Mouse (Mus musculus) induced T-regulatory cell, adult 2 months (primary cell): ENCODE results near the gene Trnt1.

ENCODE experiments used
- DNase-seq: peaks from one replicate; pipeline ENCODE4 v3.0.0-alpha.2; 2012; ENCODE audit warnings: low read depth

Trnt1 gene

DNA sequence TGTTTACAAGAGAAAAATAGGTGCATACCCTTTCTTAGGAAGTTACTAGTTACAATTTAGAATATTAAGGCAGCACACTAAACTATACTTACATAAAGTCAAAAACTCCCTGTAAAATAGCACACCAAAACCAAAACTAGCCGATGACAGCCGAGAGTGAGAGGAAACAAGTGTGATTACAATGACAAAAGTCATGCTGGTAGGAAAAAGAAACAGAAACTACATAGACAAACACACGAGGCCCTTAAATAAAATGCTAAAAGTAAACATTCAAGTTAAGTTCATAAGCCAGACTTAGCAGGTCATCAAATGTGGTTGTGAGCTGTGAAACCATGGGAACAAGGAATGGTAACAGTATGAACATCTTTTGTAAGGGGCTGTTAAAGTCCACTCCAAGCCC lies 18.2 kb downstream of the Trnt1 start:
- peak; percentile 76 for DNase-seq

DNA sequence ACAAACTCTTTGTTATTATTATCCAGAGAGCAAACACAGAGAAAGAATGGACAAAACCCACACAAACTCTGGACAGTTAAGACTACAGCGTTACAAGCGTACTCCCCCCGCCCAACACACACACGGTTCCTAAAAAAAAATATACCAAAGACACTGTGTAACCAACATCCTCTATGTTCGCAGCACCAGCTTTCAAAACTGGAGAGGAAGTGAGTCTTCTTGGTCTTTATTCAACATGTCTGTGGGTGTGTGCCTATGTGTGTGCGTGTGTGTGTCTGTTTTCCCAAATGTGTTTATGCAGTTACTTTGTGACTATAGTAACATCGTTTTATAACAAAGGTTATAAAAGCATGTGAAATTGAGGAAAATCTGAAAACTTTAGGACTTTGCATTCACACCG lies 22.5 kb downstream of the Trnt1 start:
- peak; percentile 73 for DNase-seq

DNA sequence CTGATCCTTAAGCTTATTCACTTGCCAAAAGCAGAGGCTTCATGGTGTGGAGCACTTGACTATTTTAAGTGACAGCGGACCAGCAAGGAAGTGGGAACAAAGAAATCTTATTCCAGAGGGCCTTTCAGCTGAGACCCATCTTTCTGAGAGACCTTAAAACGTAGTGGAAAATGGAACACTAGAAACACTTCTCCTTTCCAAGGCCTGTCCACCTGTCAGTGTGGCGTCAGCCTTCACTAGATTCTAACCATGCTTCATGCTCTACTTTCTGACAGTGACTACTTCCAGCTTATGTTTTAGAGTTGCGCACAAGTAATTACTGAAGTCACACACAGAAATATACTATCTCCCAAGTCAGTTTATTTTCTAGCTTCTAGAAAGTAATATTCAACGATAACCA lies 23.6 kb downstream of the Trnt1 start:
- peak; percentile 45 for DNase-seq

DNA sequence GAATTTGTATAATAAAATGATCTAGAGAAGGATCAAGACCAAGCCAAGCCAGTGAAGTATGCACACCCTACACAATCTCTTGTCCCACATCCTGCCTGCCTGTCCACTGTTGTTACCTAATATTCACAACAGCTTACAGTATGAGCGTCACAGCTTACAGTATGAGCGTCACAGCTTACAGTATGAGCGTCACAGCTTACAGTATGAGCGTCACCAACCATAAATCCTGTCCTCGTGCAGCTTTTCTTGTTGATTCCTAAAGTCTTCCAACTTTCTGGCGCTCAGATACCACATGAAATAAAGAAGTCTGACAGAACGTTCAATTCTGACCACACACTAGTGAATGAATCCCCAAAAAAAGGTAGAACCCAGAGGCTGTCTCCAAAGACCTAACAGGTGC lies 24.2 kb downstream of the Trnt1 start:
- DNase-seq, result peak; percentile 84

DNA sequence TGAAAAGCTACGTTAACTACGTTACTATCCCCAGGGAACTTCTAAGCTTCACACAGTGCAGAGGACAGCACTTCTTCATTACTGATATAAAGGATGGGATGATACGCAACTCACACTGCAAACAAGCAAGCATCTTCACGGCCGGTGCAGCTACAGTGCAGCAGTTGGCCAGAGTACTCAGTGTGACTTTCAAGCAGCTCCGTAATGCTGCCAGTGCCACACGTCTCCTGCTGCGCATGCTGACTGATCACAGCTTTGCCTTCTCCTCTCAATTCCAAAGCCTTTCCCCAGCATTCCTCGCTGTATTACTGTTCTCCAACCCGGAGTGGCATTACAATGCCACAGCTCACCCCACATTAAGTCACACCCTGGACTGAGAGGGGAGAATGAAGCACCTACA lies 24.7 kb downstream of the Trnt1 start:
- no peak for DNase-seq

DNA sequence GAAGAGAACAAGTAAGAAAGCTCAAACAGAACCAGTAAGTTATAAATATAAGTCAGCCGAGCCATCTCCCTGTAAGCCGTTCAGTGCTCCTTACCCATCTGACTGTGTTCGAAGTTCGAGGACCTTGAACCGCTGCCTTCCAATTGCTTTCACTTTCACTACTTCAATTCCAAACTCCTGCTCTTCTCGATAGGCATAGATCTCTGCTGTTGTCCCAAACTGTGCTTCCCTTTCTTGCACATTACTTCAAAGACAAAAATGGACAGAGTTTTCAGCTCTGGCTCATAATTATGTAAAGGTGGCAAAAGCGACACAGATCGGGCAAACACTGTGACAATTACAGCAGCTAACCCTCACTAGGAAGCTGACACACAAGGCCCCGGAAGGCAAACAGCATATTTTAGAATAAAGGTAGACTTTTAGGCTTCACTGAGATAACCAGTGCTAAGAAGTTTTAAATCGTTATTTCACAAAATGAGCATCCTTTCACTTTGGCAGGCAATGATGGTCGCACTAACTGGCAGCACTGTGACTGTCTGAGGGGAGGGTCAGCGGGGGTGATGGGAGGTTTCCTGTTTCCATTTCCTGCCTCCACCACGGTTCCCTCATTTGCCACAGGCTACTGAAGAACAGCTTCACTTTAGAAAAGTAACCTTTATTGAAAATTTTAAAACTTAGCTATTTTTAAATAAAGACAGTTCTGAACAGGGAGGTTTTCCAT lies 25.3 kb downstream of the Trnt1 start:
- peak; percentile 84 for DNase-seq

DNA sequence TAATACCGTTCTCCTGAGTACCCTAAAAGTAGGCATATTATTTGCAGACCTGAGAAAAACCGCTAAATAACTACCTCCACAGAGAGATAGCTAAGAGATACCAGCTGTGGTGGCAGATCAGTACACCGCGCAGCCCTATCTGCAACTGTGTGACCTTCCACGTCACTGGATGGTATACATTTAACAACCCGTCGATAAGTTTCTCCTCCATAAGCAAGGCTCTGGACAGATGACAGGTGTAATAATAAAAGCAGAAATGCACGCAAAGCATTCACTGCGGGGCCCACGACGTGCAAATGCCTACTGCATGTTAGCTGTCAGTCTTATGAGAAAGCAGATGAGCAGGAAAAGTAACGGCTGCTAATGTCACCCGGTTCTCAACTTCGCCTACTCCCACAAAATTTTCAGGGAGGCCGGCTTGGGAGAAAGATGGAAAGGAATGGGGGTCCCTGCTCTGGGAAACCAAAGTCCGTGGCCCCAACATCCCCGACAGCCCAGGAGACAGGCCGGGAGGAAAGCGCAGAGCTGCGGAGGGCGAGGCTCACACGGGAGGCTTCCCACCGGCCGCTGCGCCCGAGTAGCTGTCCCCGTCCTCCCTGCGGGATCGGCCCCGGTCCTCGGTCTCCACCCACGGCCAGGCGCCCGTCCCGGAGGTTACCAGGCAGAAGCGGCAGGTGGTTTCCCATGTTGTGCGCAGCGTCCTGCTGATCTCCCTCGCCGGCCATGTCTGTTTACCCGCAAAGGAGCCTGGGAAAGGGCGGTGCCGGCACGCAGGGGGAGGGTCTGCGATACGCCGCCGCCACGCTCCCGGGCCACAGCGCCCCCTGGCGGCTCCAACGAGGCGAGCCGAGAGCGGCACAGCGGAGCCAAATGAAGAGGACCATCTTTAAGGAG lies 30.7 kb downstream of the Trnt1 start, which contains the start of gene Crbn:
Crbn (minus strand) TSS at position 745 of the 894 bp plus-strand sequence.
- peak; percentile 95 for DNase-seq

DNA sequence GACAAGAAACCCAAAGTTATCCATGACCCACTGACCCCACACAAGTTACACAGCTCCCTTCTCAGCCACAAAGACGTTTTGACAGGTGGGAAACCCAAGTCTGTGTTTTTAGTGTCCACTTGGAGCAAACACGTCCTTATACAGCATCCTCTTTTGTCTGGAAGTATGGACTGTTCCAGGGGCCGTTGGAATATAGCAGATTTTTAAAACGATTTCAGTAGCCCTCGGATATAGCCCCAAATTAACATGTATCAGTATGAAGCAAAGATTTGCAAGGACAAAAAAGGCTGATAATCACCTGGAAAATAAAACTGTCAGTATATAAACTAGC lies 31.3 kb downstream of the Trnt1 start:
- no peak for DNase-seq

DNA sequence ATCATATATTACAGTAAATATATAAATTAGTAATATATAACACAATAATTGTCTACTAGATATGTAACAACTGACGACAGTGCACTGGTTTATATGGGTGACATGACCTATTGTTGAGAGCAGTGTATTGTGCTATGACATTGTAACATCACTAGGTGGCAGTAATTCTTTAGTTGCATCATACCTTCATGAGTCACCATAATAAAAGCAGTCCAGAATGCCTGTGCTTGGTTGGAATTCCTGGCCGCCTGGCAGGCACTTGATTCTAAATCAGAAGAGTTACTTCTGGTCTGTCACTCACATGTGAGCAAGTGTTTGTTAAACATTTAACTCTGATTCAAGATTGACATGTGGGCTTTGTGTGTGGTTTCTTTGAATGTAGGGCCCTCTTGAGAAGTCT lies 36.0 kb downstream of the Trnt1 start:
- DNase-seq, result peak; percentile 48

DNA sequence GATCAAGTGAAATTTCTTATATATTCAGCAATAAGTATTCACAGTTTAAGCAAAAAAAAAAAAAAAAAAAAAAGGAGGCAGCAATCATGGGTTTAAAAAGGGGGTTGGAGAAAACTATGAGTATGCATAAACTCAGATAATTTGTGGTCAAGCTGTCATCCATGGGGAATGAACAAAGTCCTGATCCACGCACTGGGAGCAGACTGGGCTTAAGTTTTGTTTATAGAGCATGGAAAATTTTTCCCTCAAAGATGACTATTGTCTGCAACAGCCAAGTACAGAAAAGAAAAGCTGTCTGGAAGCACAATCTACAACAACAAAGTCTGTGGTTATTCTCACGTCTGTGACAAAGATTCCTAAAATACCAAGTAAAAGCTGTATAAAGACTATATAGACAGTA lies 40.2 kb downstream of the Trnt1 start:
- DNase-seq, result no peak

DNA sequence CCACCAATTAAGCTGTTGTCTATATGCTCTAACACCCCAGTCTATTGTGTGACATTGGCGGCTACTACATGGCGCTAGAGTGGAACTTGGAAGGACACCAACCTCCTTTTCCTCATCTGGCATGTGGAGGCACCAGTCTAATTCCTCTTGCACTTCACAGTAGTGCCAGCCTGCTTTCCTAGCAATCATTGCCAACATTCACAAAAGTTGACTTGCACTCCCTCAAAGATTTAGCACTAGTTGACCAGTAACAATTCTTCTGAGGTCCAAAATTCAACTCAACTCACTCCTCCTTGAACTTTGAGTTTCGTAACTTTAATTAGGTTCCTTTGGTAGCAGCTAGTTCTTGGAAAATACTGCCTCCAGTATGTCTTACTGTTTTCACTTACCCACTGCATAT lies 41.8 kb downstream of the Trnt1 start:
- no peak for DNase-seq

DNA sequence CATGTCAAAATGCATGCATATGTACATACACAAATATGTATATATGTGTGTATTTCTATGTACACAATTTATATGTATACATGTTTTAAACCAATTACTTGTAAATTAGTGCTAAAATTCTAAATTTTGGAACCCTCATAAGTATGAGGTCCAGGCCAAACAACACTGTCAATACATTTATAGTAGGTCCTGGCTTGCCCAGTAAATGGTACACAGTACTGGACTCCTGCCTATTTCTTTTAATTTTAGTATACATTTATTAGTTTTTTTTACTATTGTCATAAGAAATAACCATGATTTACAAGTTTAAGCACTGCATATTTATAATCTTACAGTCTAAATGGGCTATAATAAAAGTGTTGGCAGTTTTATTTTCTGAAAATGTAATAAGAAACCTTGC lies 50.3 kb downstream of the Trnt1 start:
- no peak for DNase-seq

DNA sequence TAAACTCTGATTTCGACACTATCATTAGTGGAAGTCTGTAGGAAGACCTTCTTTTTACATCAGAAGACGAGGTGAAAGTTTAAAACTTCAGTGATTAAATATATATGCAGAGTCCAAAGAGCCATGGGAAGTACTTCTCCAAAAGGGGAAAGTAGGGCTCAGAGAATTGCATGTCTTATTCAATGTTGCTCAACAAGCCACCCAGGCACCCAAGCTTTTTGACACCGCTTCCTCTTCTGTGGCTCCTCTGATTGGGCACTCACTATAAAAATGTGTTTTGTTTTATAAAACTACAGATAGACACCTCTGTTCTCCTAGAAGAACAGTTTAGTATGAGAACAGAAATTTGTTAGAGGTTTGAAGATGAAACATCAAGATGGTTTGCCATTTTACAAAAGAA lies 51.0 kb downstream of the Trnt1 start:
- DNase-seq, result no peak

DNA sequence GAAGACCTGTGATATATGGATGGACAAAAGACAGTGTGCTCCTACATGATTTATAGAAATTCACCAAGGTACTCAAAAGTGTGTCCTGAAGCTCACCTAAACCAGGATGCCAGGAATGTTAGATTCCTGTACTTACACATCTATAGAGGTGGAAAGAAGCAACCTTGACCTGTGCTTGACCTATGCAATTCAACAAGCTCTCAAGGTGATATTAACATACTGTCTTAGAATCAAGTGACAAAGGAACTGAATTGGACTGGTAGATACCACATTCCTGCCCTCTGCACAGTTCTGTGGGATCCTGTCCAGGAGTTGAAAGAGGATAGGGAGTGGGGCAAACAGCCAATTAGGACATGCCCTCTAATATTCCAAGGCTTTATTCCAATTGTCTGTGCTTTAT lies 51.6 kb downstream of the Trnt1 start:
- DNase-seq, result no peak

DNA sequence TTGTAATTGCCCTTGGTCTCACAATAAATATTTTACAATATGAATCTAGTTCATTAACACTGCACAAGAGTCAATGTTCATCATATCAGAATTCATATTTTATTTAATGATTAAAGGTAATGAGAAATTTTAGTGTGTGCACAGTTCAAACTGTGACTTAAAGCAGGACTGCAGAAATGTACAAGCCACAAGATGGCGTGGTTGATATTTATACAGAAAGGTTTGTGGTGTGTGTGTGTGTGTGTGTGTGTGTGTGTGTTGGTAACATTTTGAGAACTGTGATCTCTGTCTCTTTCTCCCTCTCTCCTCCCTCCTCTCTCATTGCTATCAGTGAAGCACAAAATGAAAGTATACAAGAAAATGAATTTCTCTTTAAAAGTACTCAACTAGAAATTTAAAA lies 53.4 kb downstream of the Trnt1 start:
- DNase-seq, result no peak
